Mouse (Mus musculus) heart, postnatal 36 days (tissue): ENCODE data around the gene Smug1. TPM values are rescaled to one million over a fixed set of nuclear protein-coding genes. Genes with fewer than 3 reads are reported as not detected.

Experiments
- DNase-seq, 2 experiments: peaks; one replicate each; pipeline ENCODE4 v3.0.0; 2021 to 2022
- intact Hi-C: fragments of 180-260 bp; cut with DNase I; formaldehyde crosslinking; loops from one replicate; pipeline ENCODE4 v1.15.1; 2025
- total RNA-seq, 2 experiments: library from RNA; stranded (reverse); gene quantifications; 2 replicates each; pipeline ENCODE4 v1.2.3; 2021

The Smug1 gene
- total RNA-seq, 2 experiments from 2014 or later: 13.2 to 15.7 TPM

DNA sequence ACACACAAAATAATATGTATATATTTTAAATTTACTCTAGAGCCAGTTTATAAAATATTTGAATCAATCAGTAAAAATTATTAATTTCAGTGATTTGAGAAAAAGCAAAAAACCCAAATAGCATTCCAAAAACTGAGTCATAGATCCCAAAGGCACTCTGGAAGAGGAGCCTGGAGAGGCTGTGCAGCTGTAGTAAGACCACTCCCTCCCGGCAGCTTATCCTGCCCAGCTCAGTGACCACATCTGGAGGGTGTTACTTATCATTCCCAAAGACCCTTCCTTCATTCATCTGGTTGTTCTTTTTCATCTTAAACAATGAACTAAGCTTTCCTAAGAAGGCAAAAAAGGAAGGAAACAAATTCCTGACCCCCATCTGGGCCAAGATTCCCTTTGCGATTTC is 54.6 kb downstream of the Smug1 start:
- no peak for DNase-seq
- intact Hi-C loops: no loop called here

DNA sequence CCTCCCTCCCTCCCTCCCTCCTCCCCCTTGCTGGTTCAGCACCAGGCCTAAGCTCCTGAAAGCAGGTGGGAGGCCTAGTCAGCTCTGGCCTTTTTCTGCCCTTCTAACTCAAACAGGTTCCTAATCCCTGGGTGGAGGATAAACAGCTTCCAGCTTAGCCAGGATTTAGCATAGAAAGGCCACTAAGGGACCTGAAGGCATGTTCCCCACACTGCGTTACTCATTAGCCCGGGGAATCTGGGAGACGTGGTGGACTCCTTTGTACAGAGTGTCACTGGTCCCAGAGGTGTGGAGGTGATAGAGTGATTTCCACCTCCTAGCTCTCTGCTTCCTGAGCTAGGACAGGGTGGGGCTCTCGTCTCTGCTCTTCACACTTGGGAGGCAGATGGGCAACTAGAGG is 57.0 kb downstream of the Smug1 start:
- DNase-seq: no peak
- intact Hi-C loops: loop anchor here (10.0 kb wide), 1 partner anchor 345 kb away; no protein-coding TSS in a partner anchor

DNA sequence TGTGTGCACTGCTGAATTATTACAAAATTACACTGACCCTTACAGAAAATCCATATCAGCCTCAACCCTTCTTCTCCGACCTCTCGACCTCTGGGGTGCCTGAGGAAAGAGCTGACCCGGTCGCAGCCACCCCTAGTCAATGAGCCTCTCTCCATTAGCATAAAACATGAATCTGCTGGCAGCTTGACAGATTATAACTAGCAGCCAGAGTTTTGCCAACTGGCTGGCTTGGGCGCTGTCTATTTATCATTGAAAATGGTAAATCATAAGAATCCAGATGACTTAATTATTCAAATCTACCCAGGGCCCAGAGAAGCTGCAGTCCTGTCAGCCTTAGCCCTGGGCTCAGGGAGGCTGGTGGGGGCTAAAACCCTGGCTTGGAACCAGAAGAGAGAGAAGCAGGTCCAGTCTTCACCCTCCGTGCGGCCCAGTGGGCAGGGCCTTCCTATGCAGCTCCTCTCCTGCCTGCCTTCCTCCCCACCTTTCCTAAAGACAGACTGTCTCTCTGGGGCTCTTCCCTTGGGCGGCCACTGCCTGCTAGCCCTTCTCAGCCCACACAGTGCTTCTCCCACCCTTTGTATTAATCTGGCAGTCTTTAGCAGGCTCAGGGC is 58.7 kb downstream of the Smug1 start:
- intact Hi-C loops: loop anchor here (10.0 kb wide), 1 partner anchor 343 kb away; no protein-coding TSS in a partner anchor
- no peak for DNase-seq

DNA sequence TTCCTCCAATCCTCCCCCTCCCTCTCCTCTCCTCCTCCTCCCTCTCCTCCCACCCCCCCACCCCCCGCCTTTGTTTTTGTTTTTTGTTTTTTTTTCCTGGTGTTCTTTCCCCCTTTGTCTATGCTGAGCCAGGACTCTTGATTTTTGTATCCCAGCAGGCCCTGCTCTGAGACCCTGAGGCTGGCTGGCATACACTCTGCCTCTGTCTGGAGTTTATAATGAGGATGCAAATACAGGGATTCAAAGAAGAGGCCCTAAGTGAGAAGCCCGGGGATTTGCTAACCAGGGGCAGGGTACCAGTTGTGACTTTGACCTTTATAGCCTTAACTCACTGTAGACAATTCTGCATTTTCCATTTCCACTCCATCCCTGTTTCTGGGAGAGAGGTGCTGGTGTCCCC is 60.7 kb downstream of the Smug1 start:
- intact Hi-C loops: loop anchor here (10.0 kb wide), 1 partner anchor 341 kb away; no protein-coding TSS in a partner anchor
- DNase-seq: no peak

Other genes starting within 250 kb of the Smug1 start
- gene Hoxc13, start 246.0 kb downstream of the Smug1 start, total RNA-seq: not detected
- gene Hoxc12, start 230.3 kb downstream of the Smug1 start, total RNA-seq: not detected
- gene Hoxc11, start 212.7 kb downstream of the Smug1 start, total RNA-seq: not detected
- not detected for gene Hoxc10, start 200.3 kb downstream of the Smug1 start, total RNA-seq
- gene Hoxc5, start 199.6 kb downstream of the Smug1 start, total RNA-seq: not detected
- gene Hoxc9, start 190.7 kb downstream of the Smug1 start, total RNA-seq: not detected
- not detected for gene Hoxc8, start 176.5 kb downstream of the Smug1 start, total RNA-seq
- under 1 TPM in 1 of 2 experiments, not detected in 1; 0.25 TPM for gene Hoxc6, start 168.8 kb downstream of the Smug1 start, total RNA-seq
- gene Hoxc4, start 148.2 kb downstream of the Smug1 start, total RNA-seq: not detected
- 10 to 100 TPM; 54.2 to 58.7 TPM for gene Cbx5, start 72.7 kb upstream of the Smug1 start, total RNA-seq
- 100 to 1,000 TPM; 140 to 154 TPM for gene Hnrnpa1, start 73.3 kb upstream of the Smug1 start, total RNA-seq
- gene Nfe2, start 91.3 kb upstream of the Smug1 start, total RNA-seq: under 1 TPM; 0.67 to 0.73 TPM
- gene Copz1, start 105.6 kb upstream of the Smug1 start, total RNA-seq: 10 to 100 TPM; 56.6 to 56.9 TPM
- not detected for gene Gpr84, start 143.5 kb upstream of the Smug1 start, total RNA-seq
- gene Zfp385a, start 173.0 kb upstream of the Smug1 start, total RNA-seq: 10 to 100 TPM; 12.9 to 13.0 TPM
- 10 to 100 TPM; 46.1 to 47.1 TPM for gene Itga5, start 199.7 kb upstream of the Smug1 start, total RNA-seq